Mouse (Mus musculus): Measurements from ENCODE around the gene Car14.
"Not testable (repeated sequence)": the region's sequence is repeated elsewhere in the genome, so short reads cannot be mapped to it uniquely, and the experiment has no call there.

Car14 gene

GRCm38 (mm10) chr3:95904568-95904967 lies at the start of gene Car14:
Gene Car14, minus strand, starts transcription at chr3:95904691.
- DNase-seq = peak; percentile 66

GRCm38 (mm10) chr3:95953522-95953921 lies 49.0 kb upstream of the Car14 start:
- DNase-seq = no peak

- DNase-seq = no peak
Observed at GRCm38 (mm10) chr3:95953023-95953422, 48.5 kb upstream of the Car14 start.

GRCm38 (mm10) chr3:95951566-95951965 lies 47.1 kb upstream of the Car14 start:
- not testable (repeated sequence) for DNase-seq

GRCm38 (mm10) chr3:95950763-95951551 lies 46.5 kb upstream of the Car14 start:
- peak; percentile 95 for DNase-seq

GRCm38 (mm10) chr3:95948325-95948724 lies 43.8 kb upstream of the Car14 start:
- no peak for DNase-seq

- no peak for DNase-seq
Observed at GRCm38 (mm10) chr3:95945731-95946240, 41.3 kb upstream of the Car14 start.

GRCm38 (mm10) chr3:95944742-95945141 lies 40.3 kb upstream of the Car14 start:
- no peak for DNase-seq

- DNase-seq = no peak
Observed at GRCm38 (mm10) chr3:95943226-95943625, 38.7 kb upstream of the Car14 start.

- DNase-seq = no peak
Observed at GRCm38 (mm10) chr3:95942749-95943148, 38.3 kb upstream of the Car14 start.

- no peak for DNase-seq
Observed at GRCm38 (mm10) chr3:95938835-95939234, 34.3 kb upstream of the Car14 start.

- no peak for DNase-seq
Observed at GRCm38 (mm10) chr3:95938217-95938616, 33.7 kb upstream of the Car14 start.

- DNase-seq = no peak
Observed at GRCm38 (mm10) chr3:95934448-95934847, 30.0 kb upstream of the Car14 start.

- DNase-seq = no peak
Observed at GRCm38 (mm10) chr3:95933111-95933750, 28.7 kb upstream of the Car14 start.

- DNase-seq = peak; percentile 68
Observed at GRCm38 (mm10) chr3:95932566-95932965, 28.1 kb upstream of the Car14 start.

- no peak for DNase-seq
Observed at GRCm38 (mm10) chr3:95932157-95932556, 27.7 kb upstream of the Car14 start.

GRCm38 (mm10) chr3:95931471-95931870 lies 27.0 kb upstream of the Car14 start:
- DNase-seq = no peak

- DNase-seq = no peak
Observed at GRCm38 (mm10) chr3:95930471-95930789, 25.9 kb upstream of the Car14 start.

- DNase-seq = no peak
Observed at GRCm38 (mm10) chr3:95929581-95930470, 25.3 kb upstream of the Car14 start.

GRCm38 (mm10) chr3:95928658-95929503 lies 24.4 kb upstream of the Car14 start, which contains the start of gene Anp32e:
Gene Anp32e, plus strand, starts transcription at chr3:95929246.
- DNase-seq = peak; percentile 99

- no peak for DNase-seq
Observed at GRCm38 (mm10) chr3:95928261-95928657, 23.8 kb upstream of the Car14 start.

GRCm38 (mm10) chr3:95925087-95925486 lies 20.6 kb upstream of the Car14 start:
- no peak for DNase-seq
